Mouse (Mus musculus) spleen, postnatal 0 days (tissue): ENCODE measurements around the gene Rnase2a. TPM values are rescaled to one million over a fixed set of nuclear protein-coding genes. Genes with fewer than 3 reads are reported as not detected.

Experiments
- polyA plus RNA-seq: library from polyadenylated mRNA; unstranded; fragments of >200 nt; fragmentation: Nextera tagmentation; extraction: Ambion mirVana; gene quantifications from 2 replicates; pipeline ENCODE4 v1.2.1, GENCODE M21; 2015

Gene Rnase2a
- polyA plus RNA-seq = not detected in 2 replicates

DNA sequence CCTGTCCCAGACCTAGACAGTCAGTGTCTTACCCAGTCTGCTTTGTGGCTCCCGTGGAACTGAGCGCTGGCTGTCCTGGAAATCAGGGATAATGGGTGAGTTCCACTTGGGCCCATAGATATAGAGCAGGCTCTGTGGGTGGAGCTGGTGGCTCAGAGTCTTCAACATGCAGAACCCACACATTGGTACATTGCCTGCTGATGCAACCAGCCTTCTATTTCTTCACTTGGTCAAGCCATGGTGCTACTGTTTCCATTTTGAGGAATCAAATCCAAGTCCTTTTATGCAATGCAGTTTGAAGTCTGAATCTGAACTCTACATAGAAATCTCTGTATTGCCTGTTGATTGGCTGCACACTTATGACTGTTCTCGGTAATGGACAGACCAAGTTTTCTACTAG lies at the start of gene Rnase2a:
TSS of gene Rnase2a (minus strand) at position 72 of the 400 bp plus-strand sequence.

Other genes starting within 250 kb of the Rnase2a start
- gene Rnase10, start 248.4 kb downstream of the Rnase2a start, polyA plus RNA-seq = 0.07 and 0.11 TPM in 2 replicates
- not detected in 2 replicates for gene Rnase9, start 214.2 kb downstream of the Rnase2a start, polyA plus RNA-seq
- not detected in 2 replicates for gene Rnase11, start 205.9 kb downstream of the Rnase2a start, polyA plus RNA-seq
- gene Rnase12, start 198.5 kb downstream of the Rnase2a start, polyA plus RNA-seq = 4.3 and 5.3 TPM in 2 replicates
- not detected in 2 replicates for gene Olfr750, start 181.7 kb downstream of the Rnase2a start, polyA plus RNA-seq
- 24.0 and 29.5 TPM in 2 replicates for gene Rnase4, start 165.0 kb downstream of the Rnase2a start, polyA plus RNA-seq
- gene Ang, start 165.0 kb downstream of the Rnase2a start, polyA plus RNA-seq = 3.8 and 4.9 TPM in 2 replicates
- not detected in 2 replicates for gene Eddm3b, start 141.7 kb downstream of the Rnase2a start, polyA plus RNA-seq
- 17.2 and 18.7 TPM in 2 replicates for gene Rnase6, start 132.2 kb downstream of the Rnase2a start, polyA plus RNA-seq
- gene Rnase1, start 109.3 kb downstream of the Rnase2a start, polyA plus RNA-seq = 9.1 and 26.1 TPM in 2 replicates
- gene Rnase2b, start 93.9 kb downstream of the Rnase2a start, polyA plus RNA-seq = not detected in 2 replicates
- gene Ang2, start 57.0 kb downstream of the Rnase2a start, polyA plus RNA-seq = not detected in 2 replicates
- gene Ear14, start 52.7 kb downstream of the Rnase2a start, polyA plus RNA-seq = not detected in 2 replicates
- not detected in 2 replicates for gene Gm7247, start 105.6 kb upstream of the Rnase2a start, polyA plus RNA-seq
- not detected in 2 replicates for gene Vmn2r88, start 154.7 kb upstream of the Rnase2a start, polyA plus RNA-seq
- gene Vmn2r89, start 195.7 kb upstream of the Rnase2a start, polyA plus RNA-seq = not detected in 2 replicates